Mouse (Mus musculus) frontal cortex, adult (tissue): ENCODE measurements around the gene Adprhl1.

Source experiments
- ATAC-seq: cut with Nextera tagmentation; 2 replicates; pipeline ENCODE4 v1.9.2; 2017; ENCODE audit warnings: mild to moderate bottlenecking, moderate library complexity, mixed read lengths; ENCODE audit not compliant: low TSS enrichment

Adprhl1 gene

GRCm38 (mm10) chr8:13254019-13254418, at the start of gene Adprhl1:
TSS of gene Adprhl1 (minus strand) at chr8:13254162.
- peak; percentile 91 for ATAC-seq

GRCm38 (mm10) chr8:13301036-13301435, 47.1 kb upstream of the Adprhl1 start:
- no peak for ATAC-seq

- no peak for ATAC-seq
Measured at GRCm38 (mm10) chr8:13299571-13299970, 45.6 kb upstream of the Adprhl1 start.

- no peak for ATAC-seq
Measured at GRCm38 (mm10) chr8:13293677-13294470, 39.9 kb upstream of the Adprhl1 start.

- no peak for ATAC-seq
Measured at GRCm38 (mm10) chr8:13292364-13292763, 38.4 kb upstream of the Adprhl1 start.

- no peak for ATAC-seq
Measured at GRCm38 (mm10) chr8:13288646-13289045, 34.7 kb upstream of the Adprhl1 start.

- ATAC-seq: peak; percentile 88
Measured at GRCm38 (mm10) chr8:13287692-13288623, 34.0 kb upstream of the Adprhl1 start, which contains the start of the genes Dcun1d2 and Tmco3. TSS of gene Dcun1d2 (minus strand) at chr8:13288131. TSS of gene Tmco3 (plus strand) at chr8:13288190.

- peak; percentile 80 for ATAC-seq
Measured at GRCm38 (mm10) chr8:13287304-13287691, 33.3 kb upstream of the Adprhl1 start.

GRCm38 (mm10) chr8:13283200-13283599, 29.2 kb upstream of the Adprhl1 start:
- no peak for ATAC-seq

- no peak for ATAC-seq
Measured at GRCm38 (mm10) chr8:13276941-13277447, 23.0 kb upstream of the Adprhl1 start.

- ATAC-seq: no peak
Measured at GRCm38 (mm10) chr8:13272834-13273233, 18.9 kb upstream of the Adprhl1 start.

- no peak for ATAC-seq
Measured at GRCm38 (mm10) chr8:13267566-13267965, 13.6 kb upstream of the Adprhl1 start.

- no peak for ATAC-seq
Measured at GRCm38 (mm10) chr8:13263376-13263775, 9.4 kb upstream of the Adprhl1 start.

GRCm38 (mm10) chr8:13253413-13253812, 549 bp downstream of the Adprhl1 start:
- ATAC-seq: no peak

GRCm38 (mm10) chr8:13252837-13253236, 1.1 kb downstream of the Adprhl1 start:
- no peak for ATAC-seq

- no peak for ATAC-seq
Measured at GRCm38 (mm10) chr8:13244343-13244880, 9.6 kb downstream of the Adprhl1 start.

- no peak for ATAC-seq
Measured at GRCm38 (mm10) chr8:13242985-13243870, 10.7 kb downstream of the Adprhl1 start.

GRCm38 (mm10) chr8:13240691-13241090, 13.3 kb downstream of the Adprhl1 start:
- no peak for ATAC-seq

GRCm38 (mm10) chr8:13240055-13240454, 13.9 kb downstream of the Adprhl1 start:
- no peak for ATAC-seq

GRCm38 (mm10) chr8:13234803-13235202, 19.2 kb downstream of the Adprhl1 start:
- ATAC-seq: no peak

GRCm38 (mm10) chr8:13230471-13230870, 23.5 kb downstream of the Adprhl1 start:
- ATAC-seq: no peak
